Comparison of ENCODE assay signal across 22 mouse cellular contexts in the genomic region with DNA sequence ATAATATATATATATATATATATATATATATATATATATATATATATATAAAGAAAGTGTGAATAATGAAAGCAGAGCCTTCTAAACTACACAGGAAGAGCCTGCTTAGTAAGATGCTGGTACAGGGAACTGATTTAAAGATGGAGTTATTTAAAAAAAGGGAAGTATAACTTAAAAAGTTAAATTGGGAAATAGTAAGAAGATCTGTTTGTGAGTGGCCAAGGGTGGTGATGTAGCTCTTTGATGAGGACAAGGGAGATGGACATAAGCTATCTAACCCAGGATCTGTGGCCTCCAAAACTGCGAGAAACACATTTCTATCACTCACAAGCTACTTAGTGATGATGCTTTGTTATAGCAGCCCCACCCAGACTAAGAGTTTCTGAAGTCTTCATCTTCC.
DNase-seq lines count a peak whose midpoint lies in the region; ATAC-seq lines count a peak whose summit lies in the region.
"Had no signal": no experiment of that assay in that cellular context is flagged by ENCODE, and none has a peak within 500 bp of the region (broad histone marks: within the 10 kb centered on the region; RNA-seq: fewer than 3 reads in every experiment).

No protein-coding gene starts in this region.

- peak; percentile 11 for DNase-seq in 416B (ENCODE audit: low read depth)
- no peak for DNase-seq in heart, adult 11 months
- DNase-seq in limb, embryonic 10.5 days (ENCODE audit: low spot score): no peak
- DNase-seq in lung, postnatal 4 days: no peak
- DNase-seq: adrenal gland, adult 2 months; adrenal gland, postnatal 10 days; adrenal gland, postnatal 25 days; cerebellum, adult 11-12 months; cerebellum, adult 2 months; cerebellum, adult 9-10 months; cerebellum, postnatal 10 days; cerebellum, postnatal 25 days; embryo, embryonic 11 days; forebrain, postnatal 0 days had no signal

- H3K36me3 ChIP-seq in macrophage (ENCODE audit: inconsistent target): no peaks in the 10 kb centered on the region
- H3K36me3 ChIP-seq in limb, embryonic 10.5 days: no peaks in the 10 kb centered on the region
- H3K36me3 ChIP-seq: embryonic facial prominence, embryonic 13.5 days; embryonic facial prominence, embryonic 15.5 days; forebrain, embryonic 15.5 days had no signal

- WGBS in macrophage (ENCODE audit: missing documents): 75% methylated on average over 1 of the region's 1 CpGs
- 88% methylated on average over 1 of the region's 1 CpGs for WGBS in limb, embryonic 10.5 days

- peak overlapping the region; percentile 77 for H3K27ac ChIP-seq in macrophage
- H3K27ac ChIP-seq in limb, embryonic 10.5 days: no peak overlapping the region
- H3K27ac ChIP-seq: embryonic facial prominence, embryonic 13.5 days; embryonic facial prominence, embryonic 15.5 days; forebrain, embryonic 13.5 days; forebrain, embryonic 15.5 days had no signal

- no peak overlapping the region for H3K4me3 ChIP-seq in macrophage (ENCODE audit: inconsistent target)
- no peak overlapping the region for H3K4me3 ChIP-seq in limb, embryonic 10.5 days
- H3K4me3 ChIP-seq: embryonic facial prominence, embryonic 13.5 days; embryonic facial prominence, embryonic 15.5 days; erythroblast, embryonic 14.5 days; forebrain, embryonic 13.5 days; forebrain, embryonic 15.5 days had no signal

- H3K9me3 ChIP-seq in limb, embryonic 10.5 days (replicated peaks): no peaks in the 10 kb centered on the region
- H3K9me3 ChIP-seq: embryonic facial prominence, embryonic 13.5 days; embryonic facial prominence, embryonic 15.5 days; forebrain, embryonic 13.5 days; forebrain, embryonic 15.5 days had no signal

- 0 out of 2 replicates have a peak, but pooled peaks have one; percentile 34 for ATAC-seq in common myeloid progenitor, adult 5-6 weeks (replicated peaks; ENCODE audit: low read depth, poor library complexity, severe bottlenecking)
- ATAC-seq in megakaryocyte progenitor cell, adult 5-6 weeks (replicated peaks; ENCODE audit: poor library complexity): peak; percentile 60
- ATAC-seq: forebrain, embryonic 13.5 days; forebrain, embryonic 15.5 days; forebrain, postnatal 0 days had no signal

- H3K79me2 ChIP-seq in macrophage (ENCODE audit: inconsistent target): no peaks in the 10 kb centered on the region

- H3K4me1 ChIP-seq in limb, embryonic 10.5 days: peaks cover 11% of the 10 kb centered on the region

- no peaks in the 10 kb centered on the region for H3K27me3 ChIP-seq in limb, embryonic 10.5 days (ENCODE audit: low read depth, poor library complexity, severe bottlenecking)
- H3K27me3 ChIP-seq: embryonic facial prominence, embryonic 13.5 days; embryonic facial prominence, embryonic 15.5 days; forebrain, embryonic 13.5 days; forebrain, embryonic 15.5 days had no signal
